Mouse (Mus musculus): ENCODE results near the gene Xpr1.

Xpr1 gene

GRCm38 (mm10) chr1:155416701-155417677, at the start of gene Xpr1:
Gene Xpr1 (minus strand): TSS chr1:155417415.
- in situ Hi-C loops (cut with MboI; ENCODE audit: low sequenced_read_pairs): no loop called here

- in situ Hi-C loops (cut with MboI; ENCODE audit: low sequenced_read_pairs): no loop called here
Observed at GRCm38 (mm10) chr1:155463442-155463841, 46.2 kb upstream of the Xpr1 start.

- in situ Hi-C loops (cut with MboI; ENCODE audit: low sequenced_read_pairs): no loop called here
Observed at GRCm38 (mm10) chr1:155462582-155462981, 45.4 kb upstream of the Xpr1 start.

GRCm38 (mm10) chr1:155457532-155457931, 40.3 kb upstream of the Xpr1 start:
- in situ Hi-C loops (cut with MboI; ENCODE audit: low sequenced_read_pairs): no loop called here

- in situ Hi-C loops (cut with MboI; ENCODE audit: low sequenced_read_pairs): no loop called here
Observed at GRCm38 (mm10) chr1:155453180-155453579, 36.0 kb upstream of the Xpr1 start.

- in situ Hi-C loops (cut with MboI; ENCODE audit: low sequenced_read_pairs): no loop called here
Observed at GRCm38 (mm10) chr1:155448932-155449331, 31.7 kb upstream of the Xpr1 start.

GRCm38 (mm10) chr1:155447277-155447676, 30.1 kb upstream of the Xpr1 start:
- in situ Hi-C loops (cut with MboI; ENCODE audit: low sequenced_read_pairs): no loop called here

GRCm38 (mm10) chr1:155443115-155443514, 25.9 kb upstream of the Xpr1 start:
- in situ Hi-C loops (cut with MboI; ENCODE audit: low sequenced_read_pairs): no loop called here

- in situ Hi-C loops (cut with MboI; ENCODE audit: low sequenced_read_pairs): no loop called here
Observed at GRCm38 (mm10) chr1:155442521-155443001, 25.3 kb upstream of the Xpr1 start.

GRCm38 (mm10) chr1:155439551-155439950, 22.3 kb upstream of the Xpr1 start:
- in situ Hi-C loops (cut with MboI; ENCODE audit: low sequenced_read_pairs): no loop called here

GRCm38 (mm10) chr1:155438525-155438924, 21.3 kb upstream of the Xpr1 start:
- in situ Hi-C loops (cut with MboI; ENCODE audit: low sequenced_read_pairs): no loop called here

GRCm38 (mm10) chr1:155429304-155429703, 12.1 kb upstream of the Xpr1 start:
- in situ Hi-C loops (cut with MboI; ENCODE audit: low sequenced_read_pairs): no loop called here

- in situ Hi-C loops (cut with MboI; ENCODE audit: low sequenced_read_pairs): no loop called here
Observed at GRCm38 (mm10) chr1:155427126-155427865, 10.1 kb upstream of the Xpr1 start.

- in situ Hi-C loops (cut with MboI; ENCODE audit: low sequenced_read_pairs): no loop called here
Observed at GRCm38 (mm10) chr1:155425743-155426315, 8.6 kb upstream of the Xpr1 start.

- in situ Hi-C loops (cut with MboI; ENCODE audit: low sequenced_read_pairs): no loop called here
Observed at GRCm38 (mm10) chr1:155425285-155425684, 8.1 kb upstream of the Xpr1 start.

- in situ Hi-C loops (cut with MboI; ENCODE audit: low sequenced_read_pairs): no loop called here
Observed at GRCm38 (mm10) chr1:155423801-155424200, 6.6 kb upstream of the Xpr1 start.

GRCm38 (mm10) chr1:155422022-155422421, 4.8 kb upstream of the Xpr1 start:
- in situ Hi-C loops (cut with MboI; ENCODE audit: low sequenced_read_pairs): no loop called here

- in situ Hi-C loops (cut with MboI; ENCODE audit: low sequenced_read_pairs): no loop called here
Observed at GRCm38 (mm10) chr1:155416147-155416700, 991 bp downstream of the Xpr1 start.

- in situ Hi-C loops (cut with MboI; ENCODE audit: low sequenced_read_pairs): no loop called here
Observed at GRCm38 (mm10) chr1:155415421-155415820, 1.8 kb downstream of the Xpr1 start.

- in situ Hi-C loops (cut with MboI; ENCODE audit: low sequenced_read_pairs): no loop called here
Observed at GRCm38 (mm10) chr1:155412705-155413104, 4.5 kb downstream of the Xpr1 start.

- in situ Hi-C loops (cut with MboI; ENCODE audit: low sequenced_read_pairs): no loop called here
Observed at GRCm38 (mm10) chr1:155408577-155408966, 8.6 kb downstream of the Xpr1 start.
